Mouse (Mus musculus) right cerebral cortex, postnatal 14 days (tissue): ENCODE measurements at regions not wholly inside any gene's neighbourhood (a gene's known extent, or its start where the extent isn't known, plus 50 kb on each side); places are given as distances from the start of the nearest gene placed in this dataset.
"Not testable (repeated sequence)": the region's sequence is repeated elsewhere in the genome, so short reads cannot be mapped to it uniquely, and the experiment has no call there.

Experiments
- DNase-seq: peaks from one replicate; pipeline ENCODE4 v3.0.0; 2022

- no peak for DNase-seq
These were observed 62.5 kb downstream of the Rad51ap2 start for GRCm38 (mm10) chr12:11518379-11518778.

DNA sequence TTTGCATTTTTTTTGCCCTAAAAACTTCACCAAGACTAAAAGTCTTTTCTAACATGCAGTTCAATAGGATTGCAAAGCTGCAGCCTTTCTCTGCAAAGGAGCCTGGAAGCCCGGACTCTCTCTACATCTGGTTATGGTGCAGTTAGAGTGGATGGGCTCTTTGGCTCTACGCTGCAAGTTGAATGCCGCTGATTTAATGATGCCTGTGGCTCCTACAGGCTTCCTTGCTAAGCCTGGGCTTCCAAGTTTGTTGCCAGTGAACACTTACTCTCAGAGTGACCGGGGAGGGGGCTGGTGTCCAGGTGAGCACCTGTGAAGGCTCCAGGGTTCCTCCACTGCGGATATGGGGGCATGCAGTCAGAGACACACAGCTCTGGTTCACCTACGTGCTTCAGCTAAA, 107.0 kb downstream of the Rad51ap2 start:
- DNase-seq, result no peak

DNA sequence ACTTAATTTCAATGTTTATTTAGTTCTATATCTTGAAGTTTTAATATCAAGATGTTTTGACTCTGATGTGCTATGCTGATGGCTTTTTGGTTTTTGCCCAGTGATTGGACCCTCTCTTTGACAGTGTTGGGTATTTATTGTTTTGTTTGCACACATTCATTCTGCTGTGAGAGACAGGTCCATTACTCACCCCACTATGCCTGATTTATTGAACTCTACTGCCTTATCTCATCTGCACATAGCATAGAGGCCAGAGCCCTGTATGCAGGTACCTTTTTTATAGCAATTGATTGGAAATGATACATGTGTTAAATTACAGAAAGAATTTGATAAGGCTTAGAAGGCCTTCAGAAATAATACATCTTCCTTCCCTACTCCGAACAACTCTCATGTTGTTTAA, 114.3 kb downstream of the Rad51ap2 start:
- DNase-seq, result no peak

GRCm38 (mm10) chr12:11603946-11604345, 148.1 kb downstream of the Rad51ap2 start:
- no peak for DNase-seq

DNA sequence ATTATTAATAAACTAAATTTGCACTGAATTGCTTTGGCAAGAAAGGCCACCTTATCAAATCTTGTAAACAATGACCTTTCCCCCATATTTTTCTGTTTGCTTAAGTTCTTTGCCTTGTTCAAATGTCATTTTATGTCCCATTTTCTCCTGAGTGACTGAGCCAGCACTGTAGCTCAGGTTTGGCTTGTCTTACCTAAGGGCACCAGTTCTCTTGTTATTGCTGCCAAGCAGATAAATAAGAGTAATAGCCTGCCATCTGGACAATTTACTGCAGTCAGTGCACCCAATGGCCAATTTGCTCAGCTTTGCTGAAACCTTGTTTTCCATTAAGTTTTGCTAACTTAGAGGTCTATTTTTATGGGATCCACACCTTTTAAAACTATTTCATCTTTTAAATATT, 152.9 kb downstream of the Rad51ap2 start:
- no peak for DNase-seq

- no peak for DNase-seq
These were observed 155.8 kb downstream of the Rad51ap2 start for GRCm38 (mm10) chr12:11611656-11612055.

GRCm38 (mm10) chr12:11615237-11615636, 159.4 kb downstream of the Rad51ap2 start:
- DNase-seq, result no peak

DNA sequence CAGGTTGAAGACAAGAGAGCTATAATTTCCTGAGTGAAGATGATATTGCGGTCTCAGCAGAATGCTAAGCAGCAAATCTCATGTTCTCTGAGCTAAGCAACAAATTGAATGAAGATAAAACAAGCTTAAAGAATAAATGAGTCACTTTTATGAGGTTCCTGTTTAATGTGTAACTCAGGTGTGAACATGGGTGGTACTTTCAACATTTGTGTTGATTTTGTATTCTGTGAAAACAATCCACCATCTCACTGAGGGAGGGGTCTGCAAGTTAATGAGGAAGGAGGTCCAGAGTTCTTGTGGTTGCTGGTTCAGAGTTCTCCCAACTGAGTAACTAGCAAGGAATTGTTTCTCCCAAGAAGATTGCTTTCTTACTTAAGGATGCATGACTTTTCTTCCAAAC, 167.7 kb downstream of the Rad51ap2 start:
- DNase-seq, result no peak

GRCm38 (mm10) chr12:11630178-11630577, 174.3 kb downstream of the Rad51ap2 start:
- no peak for DNase-seq

GRCm38 (mm10) chr12:11631790-11632189, 175.9 kb downstream of the Rad51ap2 start:
- DNase-seq, result no peak

DNA sequence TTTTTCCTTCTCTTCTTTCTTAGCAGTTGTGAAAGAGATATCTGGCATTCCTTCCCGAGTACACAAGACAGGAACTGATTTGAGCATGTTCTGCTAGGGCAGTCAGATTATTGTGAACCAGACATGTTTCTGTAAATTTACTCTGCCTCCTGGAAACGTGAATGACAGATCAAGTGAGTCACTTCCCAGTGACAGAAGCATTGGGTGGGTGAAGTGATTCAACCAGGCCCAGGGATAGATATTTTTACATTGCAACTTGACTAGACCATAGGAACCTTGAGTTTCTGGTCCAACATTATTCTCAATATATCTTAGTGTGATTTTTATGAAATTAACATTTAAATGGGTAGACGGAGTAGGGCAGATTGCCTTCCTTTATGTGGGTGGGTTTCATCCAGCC, 217.4 kb downstream of the Rad51ap2 start:
- DNase-seq, result no peak

GRCm38 (mm10) chr12:11694797-11695196, 238.9 kb downstream of the Rad51ap2 start:
- no peak for DNase-seq

DNA sequence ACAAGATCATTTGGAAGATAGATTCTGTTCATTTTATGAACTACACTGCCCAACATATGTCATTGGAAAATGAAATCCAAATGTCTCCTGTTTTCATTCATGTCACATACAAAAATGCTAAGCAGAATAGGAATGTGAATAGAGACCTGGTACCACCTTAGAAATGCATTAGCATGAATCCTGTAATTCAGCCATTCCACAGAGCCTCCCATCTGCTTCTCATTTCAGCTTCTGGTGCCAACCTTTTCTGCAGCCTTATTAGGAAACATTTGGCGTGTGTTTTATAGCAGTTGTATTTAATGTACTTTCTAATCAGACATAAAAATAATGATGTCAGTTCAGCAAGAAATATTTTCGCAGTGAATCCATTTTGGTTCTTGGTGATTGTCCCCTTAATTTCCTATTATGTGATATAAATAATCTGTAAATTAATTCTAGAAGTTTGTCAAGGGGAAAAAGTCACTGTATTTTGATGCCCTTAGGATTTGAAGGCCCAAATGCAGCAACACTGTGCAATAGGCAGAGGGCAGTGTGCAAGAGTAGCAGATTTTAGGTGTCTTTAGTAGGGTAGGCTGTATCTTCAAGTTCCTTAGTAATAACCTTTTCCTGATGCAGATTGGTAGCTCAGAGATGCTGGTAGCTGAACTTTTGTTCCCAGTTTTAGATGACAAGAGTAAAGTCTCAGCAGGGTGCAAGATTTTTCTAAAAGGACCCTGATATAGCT, 253.2 kb downstream of the Rad51ap2 start:
- DNase-seq, result no peak

- no peak for DNase-seq
These were observed 261.8 kb downstream of the Rad51ap2 start for GRCm38 (mm10) chr12:11717633-11718032.

- DNase-seq, result no peak
These were observed 295.6 kb downstream of the Rad51ap2 start for GRCm38 (mm10) chr12:11751471-11751870.

DNA sequence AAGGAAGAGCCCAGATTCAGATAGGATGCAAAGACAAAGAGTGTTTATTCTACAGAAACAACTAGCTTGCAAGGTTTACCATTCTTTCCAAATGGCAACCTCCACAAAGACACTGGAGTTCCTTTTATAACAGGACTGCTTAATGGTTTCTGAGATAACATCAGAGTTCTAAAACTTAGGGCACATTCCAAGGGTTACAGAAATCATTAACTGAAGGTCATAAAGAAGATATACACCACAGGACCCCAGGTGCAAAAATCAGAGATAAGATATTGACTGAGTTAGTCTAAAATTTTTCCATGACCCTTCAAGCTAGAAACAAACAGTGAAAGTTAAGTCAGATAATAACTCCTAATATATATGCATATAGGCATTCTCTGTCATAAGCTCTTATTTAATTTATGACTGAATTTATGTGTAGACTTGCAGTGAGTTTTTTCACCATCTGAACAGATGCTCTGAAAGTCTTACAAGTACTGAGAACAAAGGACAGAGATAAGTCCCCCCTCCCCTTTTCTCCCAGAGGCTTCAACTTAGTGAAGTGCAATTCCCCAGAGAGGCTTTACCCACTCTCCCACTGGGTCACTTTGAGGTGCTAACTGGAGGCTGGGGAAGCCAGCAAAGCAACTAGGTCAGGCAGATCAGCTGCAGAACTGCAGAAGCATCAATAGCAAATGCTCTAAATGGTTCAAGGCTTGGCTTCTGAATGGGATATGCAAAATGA, 298.5 kb downstream of the Rad51ap2 start:
- DNase-seq, result no peak

GRCm38 (mm10) chr12:11802326-11802725, 346.4 kb downstream of the Rad51ap2 start:
- no peak for DNase-seq

DNA sequence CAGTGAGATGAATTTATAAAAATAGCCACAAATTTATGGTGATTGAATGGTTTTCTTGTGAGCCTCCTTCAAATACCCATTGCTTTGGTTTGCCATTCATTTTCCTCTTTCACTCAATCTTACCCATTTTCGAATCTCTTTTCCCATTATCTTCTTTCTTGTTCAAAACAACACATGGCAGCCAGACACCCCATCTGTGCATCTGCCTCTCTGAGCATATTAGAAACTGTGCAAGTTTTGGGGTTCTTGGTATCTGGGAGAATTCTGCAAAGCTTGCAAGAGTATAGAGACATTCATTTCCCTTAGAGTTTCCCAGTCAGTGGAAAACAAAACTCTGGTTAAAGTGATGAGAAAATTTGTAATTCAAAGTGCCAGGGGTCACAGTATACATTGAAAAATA, 347.3 kb downstream of the Rad51ap2 start:
- DNase-seq, result no peak

GRCm38 (mm10) chr12:11829701-11830100, 373.8 kb downstream of the Rad51ap2 start:
- no peak for DNase-seq

DNA sequence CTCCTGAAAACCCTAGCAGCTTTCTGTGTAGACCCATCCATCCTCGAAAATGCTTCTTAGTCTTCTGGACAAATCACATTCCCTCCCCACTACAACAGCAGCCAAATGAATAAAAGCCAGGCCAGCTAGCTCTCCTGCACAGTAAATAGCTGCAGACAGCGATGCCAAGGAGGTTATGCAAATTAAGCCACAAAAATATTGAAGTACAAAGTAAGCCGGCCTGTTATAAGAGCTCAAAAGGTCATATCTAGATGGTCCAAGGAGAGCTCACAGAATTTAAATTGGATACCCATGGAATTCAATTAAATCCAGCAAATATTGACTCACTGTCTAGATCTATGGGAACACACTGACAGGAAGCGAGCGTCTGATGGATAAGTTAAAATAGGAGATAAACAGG, 375.4 kb downstream of the Rad51ap2 start:
- no peak for DNase-seq

DNA sequence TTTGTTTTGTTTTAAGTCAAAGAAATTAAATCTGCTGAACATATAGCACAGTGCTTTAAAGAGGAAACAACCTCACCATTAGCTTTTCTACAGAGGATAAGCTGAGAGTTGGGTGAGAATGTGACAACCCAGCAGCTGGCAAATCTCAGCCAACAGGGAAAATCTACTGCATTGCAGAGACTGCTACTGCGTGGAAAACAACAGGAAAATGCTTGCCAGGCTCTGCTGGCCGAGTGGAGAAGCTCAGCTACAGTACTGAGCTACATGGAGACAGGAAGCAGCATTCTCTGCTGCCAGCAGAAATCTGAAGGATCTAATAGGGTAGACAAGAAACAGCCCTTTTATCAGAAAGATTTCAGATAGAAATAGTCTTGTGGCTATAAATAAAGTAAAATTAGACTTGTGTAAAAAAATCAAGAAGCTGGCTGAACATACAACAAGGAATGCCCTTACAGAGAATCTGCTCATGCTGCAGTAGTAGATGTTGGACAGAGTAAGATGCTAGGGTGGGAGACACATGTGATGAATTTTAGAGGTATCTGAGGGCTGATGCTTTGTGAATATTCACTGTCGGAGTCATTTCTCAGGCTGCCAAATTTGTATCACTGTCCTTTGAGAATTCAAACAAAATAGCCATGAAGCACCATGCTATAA, 382.1 kb downstream of the Rad51ap2 start:
- DNase-seq, result peak; percentile 21

DNA sequence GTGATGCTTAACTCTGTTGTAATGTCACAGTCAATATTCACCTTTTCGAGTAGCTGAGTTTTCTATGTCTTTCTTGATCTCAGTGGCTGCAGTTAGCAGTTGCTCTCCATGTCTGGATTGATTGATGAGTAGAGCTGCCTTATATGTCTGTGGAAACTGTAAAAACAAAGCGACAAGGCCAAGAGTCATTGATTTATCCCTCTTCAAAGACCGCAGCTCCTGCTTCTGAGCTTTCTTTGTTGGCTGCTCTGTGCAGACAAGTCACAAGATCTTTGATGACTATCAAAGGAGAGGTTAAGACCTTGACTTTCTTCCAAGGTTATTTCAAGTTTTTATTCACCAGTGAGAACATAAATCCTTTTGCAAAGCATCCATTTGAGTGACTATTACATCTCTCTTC, 395.2 kb downstream of the Rad51ap2 start:
- no peak for DNase-seq

DNA sequence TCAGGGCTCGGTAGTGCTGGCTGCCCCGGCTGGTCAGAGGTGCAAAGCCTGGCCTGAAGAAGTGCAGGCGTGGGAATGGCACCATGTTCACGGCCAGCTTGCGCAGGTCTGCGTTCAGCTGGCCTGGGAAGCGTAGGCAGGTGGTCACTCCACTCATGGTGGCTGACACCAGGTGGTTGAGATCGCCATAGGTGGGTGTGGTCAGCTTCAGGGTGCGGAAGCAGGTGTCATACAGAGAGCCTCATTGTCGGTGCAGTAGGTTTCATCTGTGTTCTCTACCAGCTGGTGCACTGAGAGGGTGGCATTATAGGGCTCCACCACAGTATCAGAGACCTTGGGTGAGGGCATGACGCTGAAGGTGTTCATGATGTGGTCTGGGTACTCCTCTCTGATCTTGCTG, 380.1 kb upstream of the Fam49a start:
- DNase-seq, result not testable (repeated sequence)

- no peak for DNase-seq
These were observed 374.6 kb upstream of the Fam49a start for GRCm38 (mm10) chr12:11887291-11887690.
